Mouse (Mus musculus) liver, adult 2 months (tissue): ENCODE measurements at regions not wholly inside any gene's neighbourhood (a gene's known extent, or its start where the extent isn't known, plus 50 kb on each side); places are given as distances from the start of the nearest gene placed in this dataset.

Experiments used
- CTCF ChIP-seq: fragments of 200-500 bp; IDR thresholded peaks from 2 replicates; pipeline ENCODE4 v1.5.1; 2011; ENCODE audit warnings: low read depth, low read length, control low read depth
- POLR2A ChIP-seq: fragments of 200-500 bp; IDR thresholded peaks from 2 replicates; pipeline ENCODE4 v1.6.1; 2011; ENCODE audit warnings: low read length, control low read depth; ENCODE audit not compliant: insufficient read depth; ENCODE audit errors: extremely low read depth

- TF ChIP-seq CTCF (no peak), POLR2A (no peak)
Observed at GRCm38 (mm10) chr9:68250011-68250410, 403.6 kb upstream of the Rora start.
